Mouse (Mus musculus) lung, postnatal 0 days (tissue): ENCODE results near the gene Cfhr1.

Source experiments
- CTCF ChIP-seq: IDR thresholded peaks from 2 replicates; pipeline ENCODE4 v1.5.1; 2016; ENCODE audit warnings: antibody characterized with exemption, mild to moderate bottlenecking
- EP300 ChIP-seq: IDR thresholded peaks from 2 replicates; pipeline ENCODE4 v1.6.1; 2016; ENCODE audit warnings: antibody characterized with exemption, mild to moderate bottlenecking, control low read depth

- TF ChIP-seq EP300 (no peak), CTCF (no peak)
Observed at GRCm38 (mm10) chr1:139501258-139501752, 58.8 kb downstream of the Cfhr1 start, which contains the start of gene F13b.
